Mouse (Mus musculus) heart, embryonic 11.5 days (tissue): ENCODE measurements around the gene Fbxl8. TPM values are rescaled to one million over a fixed set of nuclear protein-coding genes. Genes with fewer than 3 reads are reported as not detected.

Source experiments
- ATAC-seq: fragments of 200-750 bp; cut with Nextera tagmentation; replicated peaks from 2 replicates; pipeline ENCODE4 v1.8.0; 2017; ENCODE audit warnings: moderate library complexity; ENCODE audit not compliant: insufficient number of reproducible peaks, low FRiP score, low TSS enrichment
- H3K27ac ChIP-seq: fragments of 300-500 bp; sonication (generic); 2 replicates; pipeline ENCODE4 v1.5.1; 2014; ENCODE audit warnings: mild to moderate bottlenecking, low read depth, low read length
- H3K27me3 ChIP-seq: fragments of 300-500 bp; sonication (generic); 2 replicates; pipeline ENCODE4 v1.6.1; 2014; ENCODE audit warnings: mild to moderate bottlenecking, low read length, mixed read lengths; ENCODE audit not compliant: control insufficient read depth, insufficient read depth
- H3K36me3 ChIP-seq: fragments of 300-500 bp; sonication (generic); 2 replicates; pipeline ENCODE4 v1.6.1; 2014; ENCODE audit warnings: mild to moderate bottlenecking, low read length, moderate library complexity, mixed read lengths; ENCODE audit not compliant: control insufficient read depth, insufficient read depth
- H3K4me1 ChIP-seq: fragments of 300-500 bp; sonication (generic); 2 replicates; pipeline ENCODE4 v1.6.1; 2014; ENCODE audit warnings: low read length; ENCODE audit not compliant: control insufficient read depth, insufficient read depth
- H3K4me2 ChIP-seq: fragments of 300-500 bp; sonication (generic); 2 replicates; pipeline ENCODE4 v1.6.1; 2014; ENCODE audit warnings: mild to moderate bottlenecking, moderate library complexity
- H3K4me3 ChIP-seq: fragments of 300-500 bp; sonication (generic); 2 replicates; pipeline ENCODE4 v1.5.1; 2014; ENCODE audit warnings: low read depth, low read length
- H3K9ac ChIP-seq: fragments of 300-500 bp; sonication (generic); 2 replicates; pipeline ENCODE4 v1.6.1; 2014; ENCODE audit warnings: mild to moderate bottlenecking, low read depth, low read length, moderate library complexity
- H3K9me3 ChIP-seq: fragments of 300-500 bp; sonication (generic); replicated peaks from 2 replicates; pipeline ENCODE4 v1.6.1; 2016; ENCODE audit warnings: low read length; ENCODE audit not compliant: control insufficient read depth
- WGBS: fragments of 180-500 bp; shearing (Covaris S2); extraction: QIAGEN DNeasy Blood & Tissue Kit; methylation state at CpG from one replicate; pipeline ENCODE4 v1.1.7; 2014; ENCODE audit not compliant: insufficient replicate concordance; 5-methylcytosine and 5-hydroxymethylcytosine counted together
- polyA plus RNA-seq: library from polyadenylated mRNA; unstranded; fragments of >200 nt; fragmentation: Nextera tagmentation; extraction: Ambion mirVana; gene quantifications from 2 replicates; pipeline ENCODE4 v1.2.1, GENCODE M21; 2014

Gene Fbxl8
- 2.3 and 2.8 TPM in 2 replicates for polyA plus RNA-seq

- H3K4me3 ChIP-seq: peak within 1 kb of the TSS; percentile 81
- peak within 1 kb of the TSS; percentile 97 for H3K4me2 ChIP-seq
- no peak within 1 kb of the TSS for H3K27ac ChIP-seq
- peaks cover 5% of the 10 kb centered on the region; the same call in 1 of the 2 replicates for H3K9me3 ChIP-seq
- H3K9ac ChIP-seq: peak within 1 kb of the TSS; percentile 76
- WGBS: 1% methylated on average over 54 of the region's 54 CpGs
- peaks cover 13% of the 10 kb centered on the region for H3K4me1 ChIP-seq
- peaks cover 57% of the 10 kb centered on the region for H3K27me3 ChIP-seq
- no peaks in the 10 kb centered on the region for H3K36me3 ChIP-seq
- ATAC-seq: peak; percentile 73
These were observed at the start of gene Fbxl8, which contains the start of gene Tradd for GRCm38 (mm10) chr8:105264024-105264982. Gene Fbxl8, plus strand, starts transcription at chr8:105264648. Gene Tradd, minus strand, starts transcription at chr8:105264609.

- no peak overlapping the region for H3K27ac ChIP-seq
- H3K9ac ChIP-seq: no peak overlapping the region
- no peak overlapping the region for H3K4me2 ChIP-seq
- H3K27me3 ChIP-seq: no peaks in the 10 kb centered on the region
- H3K36me3 ChIP-seq: peaks cover 6% of the 10 kb centered on the region; the same call in 1 of the 2 replicates
- H3K4me3 ChIP-seq: no peak overlapping the region
- H3K4me1 ChIP-seq: no peaks in the 10 kb centered on the region
- H3K9me3 ChIP-seq: no peaks in the 10 kb centered on the region
- no peak for ATAC-seq
- WGBS: 68% methylated on average over 5 of the region's 5 CpGs
These were observed 46.4 kb upstream of the Fbxl8 start for GRCm38 (mm10) chr8:105217926-105218522.

GRCm38 (mm10) chr8:105223850-105224249 is 40.6 kb upstream of the Fbxl8 start:
- H3K9ac ChIP-seq: no peak overlapping the region; the same call in 1 of the 2 replicates
- H3K36me3 ChIP-seq: no peaks in the 10 kb centered on the region
- peak overlapping the region; percentile 92; the same call in 1 of the 2 replicates for H3K27ac ChIP-seq
- peaks cover 9% of the 10 kb centered on the region for H3K4me1 ChIP-seq
- peak overlapping the region; percentile 76 for H3K4me2 ChIP-seq
- no peak overlapping the region for H3K4me3 ChIP-seq
- no peaks in the 10 kb centered on the region for H3K9me3 ChIP-seq
- no peaks in the 10 kb centered on the region for H3K27me3 ChIP-seq
- no peak for ATAC-seq
- WGBS: 66% methylated on average over 7 of the region's 7 CpGs

GRCm38 (mm10) chr8:105224413-105225271 is 39.8 kb upstream of the Fbxl8 start, which contains the start of gene D230025D16Rik:
Gene D230025D16Rik, plus strand, starts transcription at chr8:105225145.
- Histone ChIP-seq H3K9ac (peak within 1 kb of the TSS; percentile 92), H3K4me1 (peaks cover 9% of the 10 kb centered on the region), H3K36me3 (no peaks in the 10 kb centered on the region), H3K4me2 (peak within 1 kb of the TSS; percentile 76), H3K27me3 (no peaks in the 10 kb centered on the region), H3K9me3 (no peaks in the 10 kb centered on the region), H3K27ac (peak within 1 kb of the TSS; percentile 92), H3K4me3 (peak within 1 kb of the TSS; percentile 97)
- ATAC-seq: peak; percentile 94
- WGBS: 3% methylated on average over 34 of the region's 34 CpGs

GRCm38 (mm10) chr8:105225272-105225593 is 39.2 kb upstream of the Fbxl8 start:
- Histone ChIP-seq H3K9ac (peak overlapping the region; percentile 92), H3K36me3 (no peaks in the 10 kb centered on the region), H3K27ac (peak overlapping the region; percentile 92), H3K4me1 (peaks cover 9% of the 10 kb centered on the region), H3K9me3 (no peaks in the 10 kb centered on the region), H3K4me3 (peak overlapping the region; percentile 97), H3K27me3 (no peaks in the 10 kb centered on the region), H3K4me2 (peak overlapping the region; percentile 76)
- ATAC-seq: no peak
- under 1% methylated on average over 27 of the region's 27 CpGs for WGBS

GRCm38 (mm10) chr8:105225917-105226316 is 38.5 kb upstream of the Fbxl8 start:
- peaks cover 9% of the 10 kb centered on the region for H3K4me1 ChIP-seq
- H3K27me3 ChIP-seq: no peaks in the 10 kb centered on the region
- H3K9me3 ChIP-seq: no peaks in the 10 kb centered on the region
- peak overlapping the region; percentile 97 for H3K4me3 ChIP-seq
- peak overlapping the region; percentile 92 for H3K9ac ChIP-seq
- WGBS: 19% methylated on average over 6 of the region's 6 CpGs
- H3K27ac ChIP-seq: no peak overlapping the region
- no peak for ATAC-seq
- no peaks in the 10 kb centered on the region for H3K36me3 ChIP-seq
- peak overlapping the region; percentile 76 for H3K4me2 ChIP-seq

- H3K27me3 ChIP-seq: no peaks in the 10 kb centered on the region
- 81% methylated on average over 12 of the region's 12 CpGs for WGBS
- no peaks in the 10 kb centered on the region for H3K36me3 ChIP-seq
These were observed 32.7 kb upstream of the Fbxl8 start for GRCm38 (mm10) chr8:105231503-105232320.

More at GRCm38 (mm10) chr8:105231503-105232320, 32.7 kb upstream of the Fbxl8 start:
- no peak overlapping the region for H3K4me3 ChIP-seq
- H3K27ac ChIP-seq: no peak overlapping the region
- H3K9ac ChIP-seq: no peak overlapping the region
- no peaks in the 10 kb centered on the region for H3K9me3 ChIP-seq
- no peak overlapping the region for H3K4me2 ChIP-seq
- no peak for ATAC-seq
- H3K4me1 ChIP-seq: no peaks in the 10 kb centered on the region
